Mouse (Mus musculus) brain, embryonic 14.5 days (tissue): ENCODE data around the gene Stat3.

Experiments
- CTCF ChIP-seq: fragments of 200-500 bp; IDR thresholded peaks from 2 replicates; pipeline ENCODE4 v1.5.1; 2012; ENCODE audit warnings: inconsistent platforms, mild to moderate bottlenecking, moderate library complexity, borderline replicate concordance; ENCODE audit not compliant: insufficient read depth, insufficient read length; ENCODE audit errors: extremely low read depth
- POLR2A ChIP-seq: fragments of 200-500 bp; IDR thresholded peaks from 2 replicates; pipeline ENCODE4 v1.6.1; 2012; ENCODE audit warnings: mild to moderate bottlenecking, inconsistent platforms, borderline replicate concordance; ENCODE audit not compliant: poor library complexity, insufficient read depth, insufficient read length, severe bottlenecking; ENCODE audit errors: extremely low read depth

DNA sequence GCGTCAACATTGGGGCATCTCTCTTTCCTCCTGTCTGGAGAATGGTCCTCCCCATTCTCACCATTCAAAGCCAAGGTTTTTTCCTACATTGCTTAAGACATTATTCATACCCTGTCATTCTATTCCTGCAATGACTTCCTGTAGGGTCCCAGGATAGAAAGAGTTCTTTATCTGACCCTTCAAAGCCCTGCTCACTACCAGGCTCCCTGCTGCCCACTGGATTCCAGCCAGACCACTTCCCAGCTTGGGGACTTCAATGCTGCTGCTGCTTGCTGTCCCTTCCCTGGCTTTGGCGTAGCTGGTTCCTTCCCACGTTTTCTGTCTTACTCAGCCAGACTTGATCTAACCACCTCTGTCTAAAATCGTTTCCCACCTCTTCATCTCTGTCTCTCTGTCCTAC, 7.5 kb upstream of the Stat3 start:
- TF ChIP-seq CTCF (no peak), POLR2A (no peak)
